ENCODE assay signal across 8 mouse cellular contexts in genomic region chr15:12739277-12740247, GRCm38 (mm10). TPM values are rescaled to one million over a fixed set of nuclear protein-coding genes. Genes with fewer than 3 reads are reported as not detected.
DNase-seq lines count a peak whose midpoint lies in the region; ATAC-seq lines count a peak whose summit lies in the region.

TSS of gene Pdzd2 (minus strand) at chr15:12739924.

- H3K27me3 ChIP-seq in forebrain, embryonic 13.5 days, result peaks cover 29% of the 10 kb centered on the region
- H3K27me3 ChIP-seq in heart, embryonic 16.5 days (ENCODE audit: control insufficient read depth, insufficient read depth, low read length), result 0 out of 2 replicates have a peak, but pooled peaks cover 4% of the 10 kb centered on the region
- peaks cover 44% of the 10 kb centered on the region for H3K27me3 ChIP-seq in liver, embryonic 11.5 days (replicated peaks; ENCODE audit: control insufficient read depth, insufficient read depth, low read length)
- H3K27me3 ChIP-seq in neural tube, embryonic 11.5 days (ENCODE audit: control insufficient read depth, insufficient read depth, low read length), result peaks cover 7% of the 10 kb centered on the region; the same call in 1 of the 2 replicates
- H3K27me3 ChIP-seq in stomach, embryonic 16.5 days (ENCODE audit: control insufficient read depth, insufficient read depth, low read length), result peaks cover 14% of the 10 kb centered on the region

- peak within 1 kb of the TSS; percentile 54 for H3K27ac ChIP-seq in forebrain, embryonic 13.5 days
- peak within 1 kb of the TSS; percentile 80 for H3K27ac ChIP-seq in heart, embryonic 16.5 days (ENCODE audit: low read length)
- no peak within 1 kb of the TSS for H3K27ac ChIP-seq in liver, embryonic 11.5 days (ENCODE audit: low read depth, low read length)
- H3K27ac ChIP-seq in neural tube, embryonic 11.5 days (ENCODE audit: low read depth, low read length), result 0 out of 2 replicates have a peak within 1 kb of the TSS, but pooled peaks have one; percentile 23
- no peak within 1 kb of the TSS; the same call in 1 of the 2 replicates for H3K27ac ChIP-seq in stomach, embryonic 16.5 days (ENCODE audit: low read length)

- ATAC-seq in forebrain, embryonic 13.5 days, result peak; percentile 99
- ATAC-seq in heart, embryonic 16.5 days (replicated peaks; ENCODE audit: extremely low read depth, insufficient read depth, low FRiP score), result peak; percentile 97
- ATAC-seq in liver, embryonic 11.5 days (replicated peaks; ENCODE audit: low FRiP score), result peak; percentile 93
- ATAC-seq in neural tube, embryonic 11.5 days (ENCODE audit: insufficient read depth, low FRiP score, low TSS enrichment), result peak; percentile 98
- ATAC-seq in stomach, embryonic 16.5 days (ENCODE audit: insufficient read depth, low FRiP score), result peak; percentile 97

- H3K4me1 ChIP-seq in forebrain, embryonic 13.5 days, result peaks cover 10% of the 10 kb centered on the region
- H3K4me1 ChIP-seq in heart, embryonic 16.5 days (ENCODE audit: control insufficient read depth, insufficient read depth, low read length), result peaks cover 17% of the 10 kb centered on the region
- H3K4me1 ChIP-seq in liver, embryonic 11.5 days (replicated peaks; ENCODE audit: control insufficient read depth, insufficient read depth, low read length), result peaks cover 4% of the 10 kb centered on the region; the same call in 1 of the 2 replicates
- peaks cover 6% of the 10 kb centered on the region; the same call in 1 of the 2 replicates for H3K4me1 ChIP-seq in neural tube, embryonic 11.5 days (ENCODE audit: control insufficient read depth, insufficient read depth, low read length)
- peaks cover 6% of the 10 kb centered on the region for H3K4me1 ChIP-seq in stomach, embryonic 16.5 days (ENCODE audit: control insufficient read depth, insufficient read depth, low read length)

- H3K36me3 ChIP-seq in forebrain, embryonic 13.5 days (ENCODE audit: poor library complexity, severe bottlenecking), result no peaks in the 10 kb centered on the region
- 0 out of 2 replicates have a peak, but pooled peaks cover 2% of the 10 kb centered on the region for H3K36me3 ChIP-seq in heart, embryonic 16.5 days (ENCODE audit: control insufficient read depth, insufficient read depth)
- H3K36me3 ChIP-seq in liver, embryonic 11.5 days (ENCODE audit: control insufficient read depth, insufficient read depth, low read length), result no peaks in the 10 kb centered on the region
- no peaks in the 10 kb centered on the region for H3K36me3 ChIP-seq in neural tube, embryonic 11.5 days (ENCODE audit: control insufficient read depth, insufficient read depth, low read length)
- no peaks in the 10 kb centered on the region for H3K36me3 ChIP-seq in stomach, embryonic 16.5 days (ENCODE audit: control insufficient read depth, insufficient read depth, low read length)

- peak; percentile 5 for DNase-seq in CD4-positive helper T cell, adult 2 months (ENCODE audit: low read depth, low spot score)
- peak; percentile 84 for DNase-seq in cerebellum, adult 11 months
- DNase-seq in kidney, postnatal 14 days, result peak; percentile 96
- DNase-seq in liver, embryonic 11.5 days (ENCODE audit: low spot score), result peak; percentile 89
- DNase-seq in neural tube, embryonic 11.5 days (ENCODE audit: low spot score), result peak; percentile 97

- H3K9ac ChIP-seq in forebrain, embryonic 13.5 days, result peak within 1 kb of the TSS; percentile 70
- H3K9ac ChIP-seq in heart, embryonic 16.5 days (ENCODE audit: low read length), result peak within 1 kb of the TSS; percentile 72
- H3K9ac ChIP-seq in liver, embryonic 11.5 days (ENCODE audit: low read depth, low read length), result 0 out of 2 replicates have a peak within 1 kb of the TSS, but pooled peaks have one; percentile 28
- H3K9ac ChIP-seq in neural tube, embryonic 11.5 days (ENCODE audit: low read length), result peak within 1 kb of the TSS; percentile 63
- H3K9ac ChIP-seq in stomach, embryonic 16.5 days (ENCODE audit: low read length), result peak within 1 kb of the TSS; percentile 74

- under 1% methylated on average over 82 of the region's 83 CpGs for WGBS in forebrain, embryonic 13.5 days
- under 1% methylated on average over 83 of the region's 83 CpGs for WGBS in heart, embryonic 16.5 days
- WGBS in liver, embryonic 11.5 days, result 1% methylated on average over 83 of the region's 83 CpGs
- under 1% methylated on average over 71 of the region's 83 CpGs for WGBS in neural tube, embryonic 11.5 days
- WGBS in stomach, embryonic 16.5 days, result under 1% methylated on average over 75 of the region's 83 CpGs

- no peaks in the 10 kb centered on the region for H3K9me3 ChIP-seq in forebrain, embryonic 13.5 days (replicated peaks)
- H3K9me3 ChIP-seq in heart, embryonic 16.5 days (replicated peaks; ENCODE audit: control insufficient read depth, low read length), result 0 out of 2 replicates have a peak, but pooled peaks cover 2% of the 10 kb centered on the region
- no peaks in the 10 kb centered on the region for H3K9me3 ChIP-seq in liver, embryonic 11.5 days (ENCODE audit: control insufficient read depth, low read length)
- no peaks in the 10 kb centered on the region for H3K9me3 ChIP-seq in neural tube, embryonic 11.5 days (ENCODE audit: control insufficient read depth, low read length)
- no peaks in the 10 kb centered on the region for H3K9me3 ChIP-seq in stomach, embryonic 16.5 days (replicated peaks; ENCODE audit: control insufficient read depth, low read length)

- peak within 1 kb of the TSS; percentile 61 for H3K4me3 ChIP-seq in forebrain, embryonic 13.5 days
- H3K4me3 ChIP-seq in heart, embryonic 16.5 days (ENCODE audit: low read length), result peak within 1 kb of the TSS; percentile 63
- peak within 1 kb of the TSS; percentile 60 for H3K4me3 ChIP-seq in liver, embryonic 11.5 days (ENCODE audit: low read depth, low read length)
- H3K4me3 ChIP-seq in neural tube, embryonic 11.5 days (ENCODE audit: low read depth, low read length), result peak within 1 kb of the TSS; percentile 58
- peak within 1 kb of the TSS; percentile 64 for H3K4me3 ChIP-seq in stomach, embryonic 16.5 days (replicated peaks; ENCODE audit: low read length)

- H3K4me2 ChIP-seq in forebrain, embryonic 13.5 days, result peak within 1 kb of the TSS; percentile 79
- peak within 1 kb of the TSS; percentile 79 for H3K4me2 ChIP-seq in heart, embryonic 16.5 days (ENCODE audit: low read depth, low read length)
- H3K4me2 ChIP-seq in liver, embryonic 11.5 days, result peak within 1 kb of the TSS; percentile 84
- H3K4me2 ChIP-seq in neural tube, embryonic 11.5 days (ENCODE audit: low read depth), result peak within 1 kb of the TSS; percentile 83
- peak within 1 kb of the TSS; percentile 89 for H3K4me2 ChIP-seq in stomach, embryonic 16.5 days (ENCODE audit: low read depth, low read length)

RNA-seq across cellular contexts. Expression of gene Pdzd2, which starts in this region (rescaled TPM):
- polyA plus RNA-seq in forebrain, embryonic 13.5 days (2015; fragmentation: Nextera tagmentation; extraction: Ambion mirVana), result 3.9 and 5.5 TPM in 2 replicates
- 19.2 and 21.1 TPM in 2 replicates for polyA plus RNA-seq in heart, embryonic 16.5 days (2015; fragmentation: Nextera tagmentation; extraction: Ambion mirVana)
- polyA plus RNA-seq in liver, embryonic 11.5 days (2014; fragmentation: Nextera tagmentation; extraction: Ambion mirVana), result 8.2 and 9.1 TPM in 2 replicates
- 4.8 and 5.9 TPM in 2 replicates for polyA plus RNA-seq in neural tube, embryonic 11.5 days (2014; fragmentation: Nextera tagmentation; extraction: Ambion mirVana)
- 22.5 and 27.0 TPM in 2 replicates for polyA plus RNA-seq in stomach, embryonic 16.5 days (2015; fragmentation: Nextera tagmentation; extraction: Ambion mirVana)

Comparison
In these comparisons a context has a peak if more than half of its experiments do, and no peak if none do; other contexts are left out.
1. DNase-seq: peak in every context shown above with its lines; median percentile 97 in neural tube, embryonic 11.5 days; 96 in kidney, postnatal 14 days; 89 in liver, embryonic 11.5 days; 84 in cerebellum, adult 11 months; 5 in CD4-positive helper T cell, adult 2 months.
2. H3K27ac ChIP-seq: peak in forebrain, embryonic 13.5 days (single experiment), heart, embryonic 16.5 days (single experiment) and neural tube, embryonic 11.5 days (single experiment); none in liver, embryonic 11.5 days (single experiment) and stomach, embryonic 16.5 days (single experiment).
3. Peak in every context shown above with its lines, with median percentiles within 50 percentile points of each other: ATAC-seq, H3K4me2 ChIP-seq, H3K4me3 ChIP-seq and H3K9ac ChIP-seq.